Mouse (Mus musculus) MN1 (cell line): ENCODE results near the gene Tmc6.
"Not testable (repeated sequence)": the region's sequence is repeated elsewhere in the genome, so short reads cannot be mapped to it uniquely, and the experiment has no call there.

Experiments used
- DNase-seq: peaks from one replicate; pipeline ENCODE4 v3.0.0-alpha.2; 2016; ENCODE audit warnings: low spot score

Gene Tmc6

DNA sequence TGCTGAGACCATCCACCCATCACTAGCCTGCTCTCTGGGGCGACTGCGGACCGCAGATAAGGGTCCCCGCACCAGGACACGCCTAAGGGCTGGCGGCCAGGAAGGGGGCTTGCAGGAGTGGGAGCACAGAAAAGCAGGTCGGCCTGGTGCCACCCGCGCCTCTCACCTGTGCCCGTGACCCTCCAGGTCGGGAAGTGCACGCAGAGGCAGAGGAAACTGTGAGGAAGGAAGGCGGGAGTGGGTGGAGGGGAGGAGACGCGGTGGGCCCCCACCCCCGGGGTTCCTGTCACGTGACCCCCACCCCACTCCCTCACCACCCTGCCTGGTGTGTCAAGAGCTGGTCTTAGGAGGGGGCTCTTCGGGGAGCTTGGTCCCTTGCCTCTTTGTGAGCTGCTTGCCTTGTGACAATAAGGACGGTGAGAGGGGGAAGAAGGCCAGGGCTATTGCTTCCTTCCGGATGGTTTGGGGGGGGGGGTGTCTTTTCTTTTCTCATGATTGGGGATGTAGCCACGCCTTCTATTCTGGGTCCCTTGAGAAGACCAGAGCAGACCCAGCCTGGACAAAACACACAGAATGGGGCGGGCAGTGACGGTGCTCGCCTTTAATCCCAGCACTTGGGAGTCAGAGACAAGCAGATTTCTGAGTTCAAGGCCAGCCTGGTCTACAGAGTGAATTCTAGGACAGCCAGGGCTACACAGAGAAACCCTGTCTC lies at the start of gene Tmc6, which contains the start of gene Tmc8:
Gene Tmc6 (minus strand): TSS at position 206 of the 712 bp plus-strand sequence.
Gene Tmc8 (plus strand): TSS at position 84 of the 712 bp plus-strand sequence.
- peak; percentile 41 for DNase-seq

DNA sequence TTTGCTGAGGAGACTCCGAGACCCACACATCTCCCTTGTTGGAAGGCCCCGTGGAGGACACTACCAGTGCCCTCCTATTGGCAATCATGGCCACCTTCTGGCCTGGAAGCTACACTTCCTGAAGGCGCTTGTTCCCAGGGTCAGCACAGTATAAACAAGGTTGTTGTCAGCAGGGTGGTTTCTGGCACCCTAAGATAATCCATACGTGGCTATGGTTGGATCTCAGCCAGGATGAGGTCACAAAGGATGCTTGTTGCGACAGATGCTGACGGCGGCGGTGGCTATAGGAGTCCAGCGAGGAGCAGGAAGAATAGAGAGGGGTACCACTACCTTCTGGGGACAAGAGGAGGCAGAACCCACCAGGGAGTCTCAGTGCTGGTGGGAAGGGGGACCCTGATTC lies 48.4 kb upstream of the Tmc6 start:
- DNase-seq, result peak; percentile 56

DNA sequence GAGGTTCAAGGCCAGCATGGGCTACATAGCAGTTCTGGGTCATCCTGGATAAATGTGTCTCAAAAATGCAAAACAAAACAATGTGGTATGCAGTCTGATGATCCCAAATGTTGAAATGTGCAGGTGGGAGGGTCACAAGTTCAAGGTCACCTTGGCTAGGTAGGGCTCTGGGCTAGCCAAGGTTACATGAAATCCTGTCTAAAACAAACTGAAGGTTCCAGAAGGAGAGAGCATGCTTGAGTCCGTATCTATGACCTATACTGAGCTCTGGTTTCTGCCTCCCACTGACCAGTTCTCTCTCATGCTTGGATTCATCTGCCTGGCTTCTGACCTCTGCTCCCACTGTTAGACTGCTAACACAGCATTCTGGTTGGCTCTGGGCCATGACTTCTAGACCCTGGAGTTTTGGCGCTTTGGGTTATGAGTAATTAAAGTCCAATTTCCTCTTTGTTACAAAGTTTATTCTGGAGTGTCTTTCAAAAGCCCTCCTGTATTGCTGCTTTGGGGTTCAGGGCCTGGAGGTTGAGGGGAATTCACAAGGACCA lies 47.7 kb upstream of the Tmc6 start:
- DNase-seq, result no peak

- no peak for DNase-seq
Measured at GRCm38 (mm10) chr11:117828888-117829604, 47.0 kb upstream of the Tmc6 start.

- DNase-seq, result peak; percentile 51
Measured at GRCm38 (mm10) chr11:117828149-117828887, 46.3 kb upstream of the Tmc6 start.

DNA sequence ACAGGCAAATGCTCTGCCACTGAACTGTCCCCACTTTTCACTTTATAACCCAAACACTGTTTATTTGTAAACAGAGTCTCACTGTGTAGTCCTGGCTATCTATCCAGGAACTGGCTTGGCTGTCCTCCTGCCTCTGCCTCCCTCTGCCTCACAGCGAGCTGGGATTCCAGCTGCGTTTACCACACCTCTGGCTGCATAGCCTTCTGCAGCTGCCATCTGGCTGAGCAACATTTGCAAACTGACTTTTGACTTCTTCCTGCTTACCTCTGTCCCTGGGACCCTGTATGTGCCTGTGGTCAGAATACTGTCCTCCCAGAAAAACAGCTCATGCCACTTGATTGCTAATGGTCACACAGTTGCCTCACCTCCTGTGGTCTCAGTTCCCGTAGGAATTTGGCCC lies 45.4 kb upstream of the Tmc6 start:
- no peak for DNase-seq

DNA sequence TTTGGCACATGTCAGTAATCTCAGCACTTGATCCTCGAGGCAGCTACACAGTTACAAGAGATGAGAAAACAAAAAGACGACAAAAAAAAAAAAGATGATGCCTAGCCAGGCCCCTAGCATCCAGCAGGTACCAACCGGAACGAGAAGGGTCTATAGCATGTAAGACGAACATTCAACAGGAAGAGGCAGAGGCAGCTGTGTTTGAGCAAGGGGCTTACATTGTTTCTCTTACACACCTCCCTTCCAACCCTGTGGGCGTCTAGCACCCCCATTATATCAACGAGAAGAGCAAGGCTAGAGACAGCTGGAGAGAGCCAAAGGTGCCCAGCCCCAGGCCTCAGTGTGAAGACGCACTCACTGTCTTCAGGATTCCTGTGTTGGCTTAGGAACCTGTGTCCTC lies 44.9 kb upstream of the Tmc6 start:
- no peak for DNase-seq

- no peak for DNase-seq
Measured at GRCm38 (mm10) chr11:117826164-117826563, 44.2 kb upstream of the Tmc6 start.

- DNase-seq, result peak; percentile 88
Measured at GRCm38 (mm10) chr11:117825333-117826101, 43.5 kb upstream of the Tmc6 start, which contains the start of the genes Afmid and Tk1. TSS of gene Afmid (plus strand) at chr11:117825924. TSS of gene Tk1 (minus strand) at chr11:117826092.

DNA sequence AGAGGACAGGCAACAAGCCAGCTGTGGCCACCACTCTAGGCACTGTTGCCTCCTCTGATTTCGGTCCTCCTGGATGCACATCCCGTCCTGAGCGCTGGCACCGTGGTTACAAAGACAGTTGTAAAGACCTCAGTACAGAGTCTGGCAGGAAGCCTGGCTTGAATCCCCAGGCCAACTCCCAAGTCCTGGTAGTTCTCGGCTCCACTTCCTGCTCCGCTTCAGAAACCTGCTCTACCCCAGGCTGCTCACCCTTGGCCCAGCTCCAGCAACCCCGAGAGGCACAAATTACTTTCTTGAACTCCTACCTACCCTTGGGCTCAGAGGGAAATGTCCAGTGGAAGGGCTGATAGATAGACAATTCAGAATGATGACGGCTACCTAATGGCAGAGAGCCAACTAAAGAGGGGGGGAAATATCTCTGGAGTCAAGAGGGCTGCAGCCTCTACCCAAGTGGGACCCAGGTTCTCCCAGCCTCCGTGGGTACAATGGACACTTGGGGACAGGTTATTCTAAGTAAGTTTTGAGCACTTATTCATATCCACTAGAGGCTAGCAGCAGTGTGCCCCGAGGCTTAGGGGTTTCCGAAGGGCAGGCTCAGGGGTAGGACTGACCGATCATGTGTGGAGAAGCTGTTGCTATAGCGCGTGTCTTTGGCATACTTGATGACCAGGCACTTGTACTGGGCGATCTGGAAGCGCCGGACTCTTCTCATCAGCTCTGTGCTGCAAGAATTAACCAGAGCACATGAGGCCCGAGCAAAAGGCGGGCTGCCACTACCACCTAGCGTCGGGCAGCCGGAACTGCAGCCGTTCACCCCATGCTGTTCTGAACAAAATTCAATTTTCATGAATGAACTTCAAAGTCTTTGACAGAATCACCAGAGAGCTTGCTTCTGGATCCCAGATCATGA lies 42.3 kb upstream of the Tmc6 start:
- peak; percentile 88 for DNase-seq

DNA sequence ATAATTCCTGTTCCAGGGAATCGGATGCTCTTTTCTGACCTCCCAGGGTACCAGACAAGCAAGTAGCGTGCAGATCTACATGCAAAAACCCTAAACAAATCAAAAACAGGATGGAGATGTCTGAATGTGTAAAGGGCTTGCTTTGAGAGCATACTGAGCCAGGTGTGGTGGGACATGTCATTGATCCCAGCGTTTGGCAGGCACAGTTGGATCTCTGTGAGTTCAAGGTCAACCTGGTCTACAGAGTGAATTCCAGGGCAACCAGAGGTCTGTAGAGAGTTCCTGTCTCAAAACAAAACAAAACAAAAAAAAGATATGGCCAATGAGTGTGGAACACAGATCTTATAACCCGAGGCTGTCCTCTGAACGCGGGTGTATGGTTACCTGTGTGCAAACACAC lies 41.4 kb upstream of the Tmc6 start:
- DNase-seq, result no peak

DNA sequence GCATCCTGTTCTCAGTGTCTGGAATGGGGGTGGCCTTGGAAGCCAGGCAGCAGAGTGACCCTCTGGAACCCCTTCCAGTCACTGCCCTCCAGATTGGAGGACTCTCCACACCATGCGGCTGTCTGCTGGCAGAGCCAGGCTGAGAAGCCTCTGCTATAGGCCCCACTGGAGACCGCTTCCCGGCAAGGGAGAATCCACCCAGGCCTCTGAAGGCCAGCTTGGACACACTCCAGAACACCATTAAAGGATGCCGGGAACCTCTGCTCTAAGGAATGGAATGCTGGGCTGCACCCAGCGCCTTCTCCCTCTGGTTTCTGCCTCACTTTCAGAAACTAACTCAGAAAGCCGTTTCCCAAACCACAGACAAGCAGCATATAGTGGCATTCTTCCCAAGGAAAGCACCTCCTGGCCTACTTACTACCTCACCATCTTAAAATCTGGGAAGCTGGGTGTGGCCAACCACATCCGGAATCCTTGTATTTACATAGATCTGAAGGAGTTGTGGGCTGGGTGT lies 40.8 kb upstream of the Tmc6 start:
- DNase-seq, result peak; percentile 54

DNA sequence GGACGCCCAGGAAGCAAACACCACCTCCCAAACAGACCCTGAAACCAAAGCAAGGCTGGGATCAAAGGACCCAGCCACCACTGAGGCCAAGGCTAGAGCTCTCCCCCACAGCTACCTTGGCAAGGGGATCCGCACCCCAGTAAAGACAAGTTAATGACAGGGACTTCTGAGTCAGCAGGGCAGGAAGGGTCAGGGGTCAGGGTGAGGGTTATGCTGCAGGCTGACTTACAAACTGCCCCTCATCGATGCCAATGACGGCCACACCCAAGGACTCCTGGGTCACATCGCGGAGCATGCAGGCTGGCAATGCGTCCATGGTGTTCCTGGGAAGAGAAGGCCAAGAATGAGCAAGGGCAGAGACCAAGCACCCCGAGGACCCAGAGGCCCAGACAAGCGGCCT lies 39.9 kb upstream of the Tmc6 start:
- no peak for DNase-seq

DNA sequence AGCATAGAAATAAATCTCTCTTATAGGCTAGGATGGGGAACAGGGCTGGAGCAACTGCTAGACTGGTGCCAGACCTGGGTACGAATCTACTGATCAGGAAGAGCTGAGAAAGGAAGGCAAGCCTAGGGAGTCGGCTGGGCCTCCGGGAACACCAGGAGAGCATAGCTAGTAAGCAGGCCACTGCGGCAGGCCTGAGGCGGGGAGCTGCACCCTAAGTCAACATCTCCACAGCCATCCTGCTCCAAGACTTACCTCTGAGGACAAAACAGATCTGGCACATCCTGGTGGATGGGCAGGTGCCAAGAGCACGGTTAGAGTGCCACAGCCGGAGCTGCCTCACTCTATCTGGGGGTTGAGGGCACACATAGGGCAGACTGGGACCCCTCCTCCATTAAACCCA lies 38.2 kb upstream of the Tmc6 start:
- no peak for DNase-seq

- no peak for DNase-seq
Measured at GRCm38 (mm10) chr11:117819095-117819494, 37.1 kb upstream of the Tmc6 start.

GRCm38 (mm10) chr11:117816389-117816996 lies 34.5 kb upstream of the Tmc6 start:
- DNase-seq, result no peak

DNA sequence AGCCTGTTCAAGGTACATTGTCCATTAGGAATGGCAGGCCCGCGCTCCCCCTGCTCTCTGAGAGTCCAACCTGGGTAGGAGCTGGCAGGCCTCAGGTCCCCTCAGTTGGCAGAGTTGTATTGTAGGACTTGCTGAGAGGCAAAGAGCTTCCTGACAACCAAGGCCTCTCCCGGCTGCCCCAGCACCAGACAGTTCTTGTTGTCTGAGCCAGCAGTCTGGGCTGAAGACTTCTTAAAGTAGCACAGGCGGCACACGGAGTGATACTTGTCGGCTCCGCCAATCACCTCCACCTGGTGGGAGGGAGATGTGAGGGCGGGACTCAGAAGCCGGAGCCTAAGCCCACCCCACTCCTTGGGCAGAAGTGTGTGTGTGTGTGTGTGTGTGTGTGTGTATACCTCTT lies 33.9 kb upstream of the Tmc6 start:
- not testable (repeated sequence) for DNase-seq

DNA sequence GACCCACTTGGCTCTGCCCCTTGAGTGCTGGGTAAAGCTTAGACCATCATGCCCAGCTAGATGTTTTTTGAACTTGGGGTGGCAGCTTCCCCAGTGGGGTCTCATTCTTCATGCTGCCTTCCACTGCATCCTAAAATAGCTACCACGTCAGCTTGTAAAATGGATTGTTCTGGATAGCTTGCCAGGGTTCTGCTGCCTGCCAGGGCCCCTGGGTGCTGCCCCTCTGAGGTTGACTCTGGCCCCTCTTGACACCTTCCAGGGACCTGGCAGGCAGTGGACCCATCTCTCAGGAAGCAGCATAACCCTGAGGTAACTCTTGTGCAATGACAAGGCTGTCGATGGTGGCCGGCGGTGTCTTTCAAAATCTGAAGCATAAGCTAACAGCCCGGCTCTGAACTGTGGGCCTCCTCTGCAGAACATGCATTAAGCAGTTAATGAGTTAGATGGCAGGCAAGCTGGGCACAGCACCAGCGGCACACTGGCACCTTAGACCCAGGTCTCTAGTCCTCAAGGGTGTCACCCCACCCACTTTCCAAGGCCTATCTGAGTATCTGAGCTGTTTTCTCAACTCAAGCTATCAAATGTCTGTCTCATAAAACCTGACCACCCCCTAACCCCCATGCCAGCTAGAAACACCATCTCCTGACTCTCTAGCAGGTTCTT lies 32.8 kb upstream of the Tmc6 start:
- DNase-seq, result no peak

DNA sequence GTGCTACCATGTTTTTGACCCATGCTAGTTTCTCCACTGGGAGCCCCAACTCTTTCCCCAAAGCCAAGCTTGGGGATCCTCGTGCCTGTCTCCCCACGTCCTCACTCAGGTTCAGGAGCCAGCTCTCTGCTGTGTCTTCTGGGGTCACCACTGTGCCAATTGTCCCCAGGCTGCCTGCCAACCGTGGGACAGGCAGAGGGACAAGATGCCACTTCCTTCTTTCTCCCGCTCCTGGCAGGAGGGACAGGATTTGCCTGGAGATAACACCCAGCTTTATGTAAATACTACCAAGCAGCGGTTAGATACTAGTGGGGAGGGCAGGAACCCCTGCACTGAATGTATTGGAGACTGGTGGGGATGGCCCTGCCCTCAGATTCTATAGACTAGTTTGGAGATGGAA lies 31.9 kb upstream of the Tmc6 start:
- no peak for DNase-seq
